Mouse (Mus musculus): ENCODE results near the gene Gm266.

- no peak for TF ChIP-seq POLR2AphosphoS5 (IDR thresholded peaks at IDR 0.05; ENCODE audit: insufficient replicate concordance, low read depth, low read length)
- no peak for TF ChIP-seq CTCF (IDR thresholded peaks at IDR 0.05; ENCODE audit: low read depth, low read length)
- TF ChIP-seq GATA1 (IDR thresholded peaks at IDR 0.05; ENCODE audit: borderline replicate concordance, low read length), result no peak
- TF ChIP-seq TAL1 (conservative IDR thresholded peaks at IDR 0.05; ENCODE audit: low read depth, low read length), result no peak
Observed at GRCm38 (mm10) chr12:111448931-111449705, 36.5 kb downstream of the Gm266 start.

Measured in G1E (cell line).